ENCODE assay signal across 8 mouse cellular contexts in the genomic region with DNA sequence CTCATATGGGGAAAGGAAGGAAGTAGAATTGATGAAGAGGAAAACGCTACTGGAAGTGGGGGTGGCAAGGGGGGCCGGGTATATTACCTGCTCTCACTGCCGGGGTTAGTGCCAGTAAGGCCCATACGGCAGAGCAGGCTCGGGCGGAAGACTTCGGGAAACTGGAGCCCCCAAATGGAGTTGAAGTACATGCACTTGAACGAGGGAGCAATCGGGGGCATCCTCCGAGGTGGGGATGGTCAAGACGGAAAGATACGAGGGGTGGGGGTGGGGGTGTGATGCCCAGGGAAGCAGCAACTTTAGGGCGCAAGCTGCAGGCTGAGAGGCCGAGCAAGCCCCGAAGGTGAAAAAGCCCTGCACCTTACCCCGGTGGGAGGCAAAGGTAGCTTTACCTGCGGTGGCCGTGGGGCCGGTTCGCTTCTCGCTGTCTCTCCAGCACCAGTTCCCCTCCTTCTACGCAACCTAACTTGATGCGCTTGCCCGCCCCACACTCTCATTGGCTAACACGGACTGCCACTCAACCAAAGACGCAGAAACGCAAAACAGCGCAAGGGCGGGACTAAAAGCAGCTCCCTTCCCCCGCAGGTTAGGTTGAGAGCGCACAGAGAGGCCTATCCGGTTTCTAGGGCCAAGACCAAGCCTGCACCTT. TPM values are rescaled to one million over a fixed set of nuclear protein-coding genes. Genes with fewer than 3 reads are reported as not detected.
A peak's percentile ranks its signal among the peaks of the same experiment; 100 is the strongest.
DNase-seq lines count a peak whose midpoint lies in the region; ATAC-seq lines count a peak whose summit lies in the region.

No protein-coding gene starts in this region.

- H3K79me2 ChIP-seq in macrophage (ENCODE audit: inconsistent target), result peaks cover 100% of the 10 kb centered on the region

- H3K9ac ChIP-seq in hindbrain, embryonic 16.5 days (ENCODE audit: low read depth, low read length), result peak overlapping the region; percentile 80

- no peaks in the 10 kb centered on the region for H3K36me3 ChIP-seq in hindbrain, embryonic 16.5 days (ENCODE audit: control insufficient read depth, insufficient read depth, low read length)
- no peaks in the 10 kb centered on the region for H3K36me3 ChIP-seq in macrophage (ENCODE audit: inconsistent target)

- peak; percentile 96 for DNase-seq in WW6 (ENCODE audit: low read depth, low spot score)
- peak; percentile 97 to 98 for DNase-seq in cerebellum, postnatal 4 days (ENCODE audit: low spot score in 2 of 2)
- peak; percentile 100 for DNase-seq in gastrocnemius, adult 18-20 months (ENCODE audit: low spot score)
- DNase-seq in left cerebral cortex, adult 18-20 months (ENCODE audit: low spot score in 2 of 2), result peak; percentile 99
- peak; percentile 99 for DNase-seq in right cerebral cortex, adult 18-20 months
- peak; percentile 99 for DNase-seq in urinary bladder, postnatal 10 days (ENCODE audit: low spot score)

- peak overlapping the region; percentile 87 for H3K4me2 ChIP-seq in hindbrain, embryonic 16.5 days (ENCODE audit: low read length)

- H3K4me1 ChIP-seq in hindbrain, embryonic 16.5 days (ENCODE audit: control insufficient read depth, insufficient read depth, low read depth, low read length), result peaks cover 15% of the 10 kb centered on the region

- H3K27ac ChIP-seq in hindbrain, embryonic 16.5 days (ENCODE audit: low read depth, low read length), result peak overlapping the region; percentile 74
- H3K27ac ChIP-seq in macrophage, result peak overlapping the region; percentile 45

- H3K9me3 ChIP-seq in hindbrain, embryonic 16.5 days (ENCODE audit: control insufficient read depth, low read length), result no peaks in the 10 kb centered on the region

- WGBS in hindbrain, embryonic 16.5 days, result under 1% methylated on average over 32 of the region's 32 CpGs
- 1% methylated on average over 31 of the region's 32 CpGs for WGBS in macrophage (ENCODE audit: missing documents)

- H3K27me3 ChIP-seq in hindbrain, embryonic 16.5 days (replicated peaks; ENCODE audit: control insufficient read depth, insufficient read depth, low read length), result no peaks in the 10 kb centered on the region

- ATAC-seq in hindbrain, embryonic 16.5 days, result peak; percentile 99

- peak overlapping the region; percentile 61 for H3K4me3 ChIP-seq in hindbrain, embryonic 16.5 days (ENCODE audit: low read length)
- peak overlapping the region; percentile 95 for H3K4me3 ChIP-seq in macrophage (ENCODE audit: inconsistent target)

RNA-seq across cellular contexts. Expression of gene Chd8, which starts 13.4 kb away (rescaled TPM):
- total RNA-seq in gastrocnemius, adult 18-20 months (2021), result 10 to 100 TPM; 26.9 to 29.6 TPM
- 31.0 and 32.9 TPM in 2 replicates for polyA plus RNA-seq in hindbrain, embryonic 16.5 days (2015; fragmentation: Nextera tagmentation; extraction: Ambion mirVana)
- 100 to 1,000 TPM; 108 to 120 TPM for total RNA-seq in left cerebral cortex, adult 18-20 months (2021)
- 100 to 1,000 TPM in 23 of 26 experiments, 10 to 100 TPM in 3; 70.8 to 390 (median 280) TPM for total RNA-seq in macrophage (2018; cell fraction: chromatin; rRNA removed)
- 10 to 100 TPM; 26.7 to 66.1 (median 53.0) TPM for total RNA-seq in macrophage (2018; cell fraction: cytosol; rRNA removed)
- total RNA-seq in macrophage (2018; cell fraction: nucleus; rRNA removed), result 100 to 1,000 TPM in 20 of 26 experiments, 10 to 100 TPM in 6; 52.6 to 227 (median 146) TPM
- polyA plus RNA-seq in macrophage (2018), result 45.5 to 56.6 TPM (median 54.6 TPM) in 3 replicates

RNA-seq across cellular contexts. Expression of gene Tox4, which starts 34.8 kb away (rescaled TPM):
- total RNA-seq in gastrocnemius, adult 18-20 months (2021), result 10 to 100 TPM; 48.6 to 51.3 TPM
- 46.9 and 54.1 TPM in 2 replicates for polyA plus RNA-seq in hindbrain, embryonic 16.5 days (2015; fragmentation: Nextera tagmentation; extraction: Ambion mirVana)
- total RNA-seq in left cerebral cortex, adult 18-20 months (2021), result 10 to 100 TPM; 65.6 to 65.8 TPM
- total RNA-seq in macrophage (2018; cell fraction: chromatin; rRNA removed), result 100 to 1,000 TPM in 7 of 26 experiments, 10 to 100 TPM in 19; 41.0 to 119 (median 83.4) TPM
- total RNA-seq in macrophage (2018; cell fraction: cytosol; rRNA removed), result 10 to 100 TPM; 46.0 to 66.8 (median 56.9) TPM
- 10 to 100 TPM; 34.4 to 87.4 (median 73.2) TPM for total RNA-seq in macrophage (2018; cell fraction: nucleus; rRNA removed)
- 34.3 to 46.1 TPM (median 44.4 TPM) in 3 replicates for polyA plus RNA-seq in macrophage (2018)

RNA-seq across cellular contexts. Expression of gene Rab2b, which starts 35.2 kb away (rescaled TPM):
- 1 to 10 TPM; 2.3 TPM for total RNA-seq in gastrocnemius, adult 18-20 months (2021)
- polyA plus RNA-seq in hindbrain, embryonic 16.5 days (2015; fragmentation: Nextera tagmentation; extraction: Ambion mirVana), result 55.5 and 59.0 TPM in 2 replicates
- total RNA-seq in left cerebral cortex, adult 18-20 months (2021), result 10 to 100 TPM; 34.0 to 36.3 TPM
- 10 to 100 TPM in 22 of 26 experiments, 1 to 10 TPM in 4; 5.4 to 25.0 (median 16.8) TPM for total RNA-seq in macrophage (2018; cell fraction: chromatin; rRNA removed)
- 10 to 100 TPM; 10.1 to 16.0 (median 12.8) TPM for total RNA-seq in macrophage (2018; cell fraction: cytosol; rRNA removed)
- total RNA-seq in macrophage (2018; cell fraction: nucleus; rRNA removed), result 10 to 100 TPM in 24 of 26 experiments, 1 to 10 TPM in 2; 6.9 to 28.8 (median 13.3) TPM
- 9.7 to 20.8 TPM (median 12.3 TPM) in 3 replicates for polyA plus RNA-seq in macrophage (2018)

RNA-seq across cellular contexts. Expression of gene Supt16, which starts 46.9 kb away (rescaled TPM):
- total RNA-seq in gastrocnemius, adult 18-20 months (2021), result 10 to 100 TPM; 13.0 to 14.2 TPM
- 37.1 and 39.0 TPM in 2 replicates for polyA plus RNA-seq in hindbrain, embryonic 16.5 days (2015; fragmentation: Nextera tagmentation; extraction: Ambion mirVana)
- total RNA-seq in left cerebral cortex, adult 18-20 months (2021), result 10 to 100 TPM; 55.8 to 58.4 TPM
- 100 to 1,000 TPM in 6 of 26 experiments, 10 to 100 TPM in 20; 53.4 to 128 (median 84.3) TPM for total RNA-seq in macrophage (2018; cell fraction: chromatin; rRNA removed)
- 10 to 100 TPM; 43.7 to 77.4 (median 63.7) TPM for total RNA-seq in macrophage (2018; cell fraction: cytosol; rRNA removed)
- total RNA-seq in macrophage (2018; cell fraction: nucleus; rRNA removed), result 100 to 1,000 TPM in 2 of 26 experiments, 10 to 100 TPM in 24; 51.1 to 103 (median 65.4) TPM
- 37.9 to 74.0 TPM (median 56.6 TPM) in 3 replicates for polyA plus RNA-seq in macrophage (2018)

Comparison
In these comparisons a context has a peak if more than half of its experiments do, and no peak if none do; other contexts are left out.
1. Peak in every context shown above with its lines: DNase-seq, ATAC-seq, H3K4me3 ChIP-seq and H3K27ac ChIP-seq.
2. RNA of gene Rab2b, which starts 35.2 kb away (total RNA-seq): 34.0 to 36.3 TPM in left cerebral cortex, adult 18-20 months; 2.3 TPM in gastrocnemius, adult 18-20 months; every median in the first group is over 10 times any median in the second.